Mouse (Mus musculus) MEL-GATA-1-ER (cell line): ENCODE measurements around the gene Skp1a.
"Not testable (repeated sequence)": the region's sequence is repeated elsewhere in the genome, so short reads cannot be mapped to it uniquely, and the experiment has no call there.

Experiments
- DNase-seq: peaks from one replicate; pipeline ENCODE4 v3.0.0-alpha.2; 2012; ENCODE audit warnings: low read depth; ENCODE audit errors: extremely low read depth

Skp1a gene

DNA sequence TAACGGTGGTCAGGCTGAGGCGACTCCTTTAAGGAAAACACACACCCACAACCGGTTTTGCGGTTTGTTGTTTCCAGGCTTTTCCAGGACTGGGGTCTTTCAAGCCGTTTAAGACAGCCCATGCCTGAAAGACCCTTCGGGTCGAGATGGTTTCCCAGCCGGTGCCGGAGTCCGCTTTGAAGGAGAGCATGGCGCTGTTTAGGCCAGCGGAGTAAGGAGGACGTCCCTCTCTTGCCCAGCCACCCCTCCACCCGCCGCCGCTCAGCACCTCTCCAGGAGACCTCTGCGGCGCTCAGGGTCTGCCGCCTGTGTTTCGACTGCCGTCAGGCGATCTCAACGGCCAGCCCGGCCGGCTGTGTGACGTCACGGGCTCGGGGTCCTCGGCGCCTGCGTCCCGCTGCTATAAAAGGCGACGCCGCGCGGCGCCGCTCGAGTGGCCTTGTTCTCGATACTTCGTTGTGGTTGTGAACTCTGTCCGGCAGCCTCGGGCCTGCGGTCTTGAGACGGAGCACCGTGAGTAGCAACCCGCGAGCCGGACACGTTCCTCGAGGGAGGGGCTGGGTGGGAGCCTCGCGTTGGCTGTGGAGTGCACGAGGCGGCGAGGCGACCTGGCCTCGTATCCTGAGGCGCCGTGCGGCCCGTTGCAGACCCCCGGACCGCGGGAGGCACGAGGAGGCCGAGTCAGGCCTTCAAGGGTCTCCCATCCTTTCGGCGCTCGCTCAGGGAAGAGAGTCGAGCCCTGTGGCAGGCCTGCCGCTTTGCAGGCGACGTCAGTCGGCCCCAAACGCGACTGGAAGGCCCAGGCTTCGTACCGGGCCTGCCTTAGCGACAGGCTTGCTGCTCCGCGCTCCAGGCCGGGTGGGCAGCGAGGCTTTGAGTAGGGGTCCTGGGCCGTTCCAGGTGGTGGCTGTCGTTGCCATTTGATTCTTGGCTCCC is at the start of gene Skp1a:
Gene Skp1a (plus strand): TSS at position 390 of the 936 bp plus-strand sequence.
- peak; percentile 81 for DNase-seq

- peak; percentile 53 for DNase-seq
Observed at GRCm38 (mm10) chr11:52196496-52197023, 35.2 kb upstream of the Skp1a start.

- DNase-seq, result no peak
Observed at GRCm38 (mm10) chr11:52213887-52214286, 17.9 kb upstream of the Skp1a start, which contains the start of gene Olfr1371. Gene Olfr1371 (minus strand): TSS chr11:52213987.

DNA sequence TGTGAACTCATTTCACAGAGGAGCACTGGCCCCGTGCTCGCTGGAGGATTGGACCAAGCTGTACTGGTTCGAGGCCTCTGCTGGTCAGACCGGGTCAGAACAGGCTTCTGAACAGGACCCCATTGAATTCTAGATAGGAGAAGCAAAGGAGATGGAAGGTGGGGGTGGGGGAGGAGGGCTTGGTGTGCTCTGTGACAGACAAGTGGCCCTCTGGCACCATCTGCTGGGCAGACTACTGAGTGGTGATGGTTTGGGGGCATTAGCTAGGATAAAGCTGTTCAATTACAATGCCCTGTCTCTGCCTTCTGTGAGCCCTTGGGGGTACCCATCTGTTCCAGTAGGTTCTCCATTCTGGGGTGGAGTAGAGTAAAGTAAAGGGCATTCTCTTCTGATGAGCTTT is 11.5 kb upstream of the Skp1a start:
- DNase-seq, result peak; percentile 39

DNA sequence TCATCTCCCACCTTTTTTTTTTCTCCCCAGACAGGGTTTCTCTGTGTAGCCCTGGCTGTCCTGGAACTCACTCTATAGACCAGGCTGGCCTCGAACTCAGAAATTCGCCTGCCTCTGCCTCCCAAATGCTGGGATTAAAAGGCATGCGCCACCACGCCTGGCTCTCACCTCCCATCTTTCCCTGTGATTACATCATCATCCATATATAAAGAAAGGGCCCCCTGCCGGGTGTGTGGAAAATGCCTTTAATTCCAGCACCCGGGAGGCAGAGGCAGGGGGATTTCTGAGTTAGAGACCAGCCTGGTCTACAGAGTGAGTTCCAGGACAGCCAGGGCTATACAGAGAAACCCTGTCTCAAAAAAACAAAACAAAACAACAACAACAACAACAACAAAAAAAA is 9.9 kb upstream of the Skp1a start:
- DNase-seq, result not testable (repeated sequence)

GRCm38 (mm10) chr11:52222891-52223290 is 8.9 kb upstream of the Skp1a start:
- DNase-seq, result peak; percentile 62

- DNase-seq, result peak; percentile 57
Observed at GRCm38 (mm10) chr11:52223968-52224682, 7.7 kb upstream of the Skp1a start.

- no peak for DNase-seq
Observed at GRCm38 (mm10) chr11:52225986-52226599, 5.7 kb upstream of the Skp1a start.

DNA sequence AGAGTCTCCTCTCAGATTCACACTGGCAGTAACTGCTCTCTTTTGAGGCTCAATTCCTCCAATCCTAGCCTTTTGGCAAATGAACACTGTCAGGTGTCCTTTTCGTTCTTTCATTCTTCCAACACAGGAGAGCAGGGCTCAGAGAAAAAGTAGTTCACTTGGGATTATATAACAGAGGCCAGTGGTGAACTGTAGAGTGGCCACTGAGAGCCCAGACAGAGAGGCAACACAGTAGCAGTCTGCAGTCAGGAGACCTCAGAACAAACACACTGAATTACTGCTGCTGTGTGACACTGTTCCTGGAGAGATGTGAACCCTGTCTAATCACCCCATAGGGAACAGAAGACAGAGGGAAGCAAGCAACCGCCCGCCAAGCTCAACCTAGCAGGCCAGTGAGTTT is 4.7 kb upstream of the Skp1a start:
- DNase-seq, result no peak

- no peak for DNase-seq
Observed at GRCm38 (mm10) chr11:52227466-52228226, 4.1 kb upstream of the Skp1a start.

DNA sequence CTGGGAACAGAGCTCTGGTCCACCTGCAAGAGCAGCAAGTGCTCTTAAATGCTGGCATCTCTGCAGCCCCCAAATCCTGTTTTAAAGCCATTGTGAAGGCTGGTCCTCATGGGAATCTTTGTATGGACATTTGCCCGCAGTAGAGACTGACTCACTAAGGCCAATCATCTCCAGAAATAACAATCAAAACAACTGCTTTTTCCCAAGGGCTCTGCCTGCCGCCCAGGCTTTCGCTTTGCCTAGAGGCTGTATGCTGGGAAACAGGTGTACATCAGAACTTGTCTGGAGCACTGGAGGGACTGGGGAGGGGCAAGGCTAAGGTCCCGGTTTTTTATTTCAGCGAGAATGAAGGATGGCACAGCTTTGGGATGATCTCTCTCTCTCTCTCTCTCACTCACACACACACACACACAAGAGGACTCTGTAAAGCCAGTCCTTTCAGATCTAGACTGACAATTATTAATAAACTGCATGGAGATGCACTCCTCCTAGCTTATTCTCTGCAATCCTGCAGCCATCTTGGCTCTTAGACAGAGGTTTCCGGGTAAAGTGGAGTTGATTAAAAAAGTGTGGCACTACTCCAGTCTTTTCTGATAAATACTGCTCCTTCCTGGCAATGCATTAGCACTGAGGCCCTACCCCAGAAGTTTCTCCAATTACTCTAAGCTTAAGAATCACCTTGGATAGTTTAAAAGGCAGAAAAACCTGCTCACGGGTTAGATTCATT is 2.9 kb upstream of the Skp1a start:
- no peak for DNase-seq

DNA sequence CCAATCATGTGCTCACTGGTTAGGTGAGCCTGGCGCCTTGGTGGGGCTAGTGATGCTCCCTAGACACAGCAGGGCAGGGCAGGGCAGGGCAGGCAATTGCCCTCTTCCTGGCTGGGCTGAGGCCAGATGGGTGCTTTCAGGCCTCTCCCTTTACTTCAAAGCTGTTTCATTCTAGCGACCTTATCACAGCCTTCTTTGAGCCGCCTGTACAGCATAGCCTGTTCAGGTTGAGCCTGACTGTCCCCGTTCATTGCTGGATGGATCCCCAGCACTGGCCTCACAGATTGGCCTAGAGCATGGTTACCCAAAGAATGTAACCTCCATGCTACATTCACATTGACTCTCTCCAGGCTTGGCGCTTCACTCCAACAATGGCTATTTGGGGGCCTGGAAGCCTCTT is 1.1 kb upstream of the Skp1a start:
- DNase-seq, result no peak

DNA sequence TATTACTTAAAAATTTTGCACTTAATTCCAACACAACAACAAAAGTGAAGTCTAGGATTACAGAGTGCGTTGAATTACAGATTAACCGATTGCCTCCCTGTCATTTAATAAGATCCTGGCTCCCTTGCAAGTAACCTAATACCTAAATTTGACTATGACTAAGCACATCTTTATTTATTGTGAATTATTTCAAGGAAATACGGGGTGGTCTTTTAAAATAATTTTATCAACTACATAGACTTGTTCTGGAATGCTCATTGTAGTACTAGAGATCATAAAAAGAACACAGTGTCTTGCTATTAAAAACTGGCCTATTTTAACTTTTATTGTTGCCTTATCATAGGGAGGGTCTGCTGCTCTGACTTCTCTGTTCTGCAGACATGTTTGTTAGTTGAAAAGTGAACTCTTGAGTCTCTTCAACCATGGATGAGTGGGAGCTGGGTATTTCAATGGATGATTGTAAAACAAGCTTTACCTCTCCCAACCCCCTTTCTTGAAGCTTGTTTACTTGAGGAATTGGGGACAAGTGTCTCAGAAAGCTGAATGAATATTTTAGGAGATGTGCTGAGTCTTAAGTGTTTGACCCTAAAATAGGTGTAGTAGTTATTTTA is 1.4 kb downstream of the Skp1a start:
- DNase-seq, result no peak

- no peak for DNase-seq
Observed at GRCm38 (mm10) chr11:52233906-52234305, 2.1 kb downstream of the Skp1a start.

- no peak for DNase-seq
Observed at GRCm38 (mm10) chr11:52234509-52234908, 2.7 kb downstream of the Skp1a start.

- no peak for DNase-seq
Observed at GRCm38 (mm10) chr11:52240898-52241542, 9.2 kb downstream of the Skp1a start.

- no peak for DNase-seq
Observed at GRCm38 (mm10) chr11:52249452-52249851, 17.7 kb downstream of the Skp1a start.

GRCm38 (mm10) chr11:52251770-52252169 is 20.0 kb downstream of the Skp1a start:
- DNase-seq, result no peak

DNA sequence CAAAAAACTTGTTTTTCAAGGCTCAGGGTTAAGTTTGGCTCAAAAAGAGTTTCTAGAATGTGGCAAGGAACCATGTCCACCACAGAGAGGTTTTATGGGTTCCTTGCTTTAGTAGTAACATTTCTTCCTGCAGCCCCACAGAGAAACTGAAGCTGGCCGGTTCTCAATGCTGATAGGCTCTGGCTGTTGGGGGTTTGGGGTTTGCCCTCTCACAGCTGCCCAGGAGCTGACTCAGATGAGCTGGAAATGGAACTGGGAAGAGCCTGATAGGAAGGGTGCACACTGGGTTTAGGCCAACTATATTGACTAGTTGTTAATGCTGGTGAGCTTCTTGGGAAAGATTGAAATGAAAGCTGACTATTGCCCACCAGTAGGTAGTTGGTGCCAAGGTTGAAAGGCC is 20.9 kb downstream of the Skp1a start:
- no peak for DNase-seq
